Mouse (Mus musculus) colon, adult 2 months (tissue): Measurements from ENCODE around the gene Gm21994. TPM values are rescaled to one million over a fixed set of nuclear protein-coding genes. Genes with fewer than 3 reads are reported as not detected.

Experiments used
- polyA plus RNA-seq: library from polyadenylated mRNA; depleted of rRNA; stranded (reverse); fragments of >200 nt; gene quantifications from 2 replicates; pipeline ENCODE4 v1.2.3, GENCODE M21; 2012; rRNA removed

The Gm21994 gene
- not detected in 2 replicates for polyA plus RNA-seq

GRCm38 (mm10) chr2:150255491-150255890 lies at the start of gene Gm21994:
Gene Gm21994, minus strand, starts transcription at chr2:150255591.

GRCm38 (mm10) chr2:150257291-150257690 lies 1.9 kb upstream of the Gm21994 start, which contains the start of gene Gm14124:
Gene Gm14124, plus strand, starts transcription at chr2:150257517.

GRCm38 (mm10) chr2:150217600-150218362 lies 37.6 kb downstream of the Gm21994 start, which contains the start of gene Zfp937:
Gene Zfp937, plus strand, starts transcription at chr2:150218073.

Other genes starting within 250 kb of the Gm21994 start
- 1.3 and 1.4 TPM in 2 replicates for gene Zfp120, start 118.9 kb downstream of the Gm21994 start, polyA plus RNA-seq
- gene Gm10770, start 75.9 kb downstream of the Gm21994 start, polyA plus RNA-seq, result not detected in 2 replicates
- not detected in 2 replicates for gene Gm14139, start 73.8 kb downstream of the Gm21994 start, polyA plus RNA-seq
- 0.16 and 0.23 TPM in 2 replicates for gene Zfp937, start 37.5 kb downstream of the Gm21994 start, polyA plus RNA-seq
- not detected in 2 replicates for gene Gm14124, start 1.9 kb upstream of the Gm21994 start, polyA plus RNA-seq
- not detected in 2 replicates for gene Gm10130, start 68.1 kb upstream of the Gm21994 start, polyA plus RNA-seq
- gene 3300002I08Rik, start 107.2 kb upstream of the Gm21994 start, polyA plus RNA-seq, result 0.65 and 0.92 TPM in 2 replicates
- gene Zfp442, start 195.9 kb upstream of the Gm21994 start, polyA plus RNA-seq, result 0.03 and 0.07 TPM in 2 replicates
- gene Zfp345, start 229.5 kb upstream of the Gm21994 start, polyA plus RNA-seq, result not detected in 2 replicates